Mouse (Mus musculus): ENCODE results near the gene Txndc2.
A peak's percentile ranks its signal among the peaks of the same experiment; 100 is the strongest.

Txndc2 gene

DNA sequence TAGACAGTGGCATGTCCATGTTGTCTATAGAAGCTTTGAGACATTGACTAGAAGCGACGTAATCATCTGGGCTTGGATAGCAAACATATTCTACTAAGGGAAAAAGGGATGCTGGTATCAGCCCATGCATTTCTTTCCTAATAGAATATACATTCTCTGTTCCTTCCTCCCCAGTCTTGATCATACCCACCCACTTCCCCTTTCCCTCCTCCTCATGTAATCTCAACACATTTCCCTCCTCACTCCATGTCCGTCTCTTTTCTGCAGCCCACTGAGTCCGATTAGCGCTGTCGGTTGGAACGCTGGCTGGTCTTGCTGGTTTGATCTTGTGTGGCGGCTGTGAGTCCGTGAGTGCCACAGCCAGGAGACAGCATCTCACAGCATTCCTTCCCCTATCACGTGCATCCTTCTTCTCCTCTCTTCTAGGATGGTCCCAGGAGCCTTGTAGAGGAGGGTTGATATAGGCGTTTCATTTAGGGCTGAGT is at the start of gene Txndc2:
Gene Txndc2, minus strand, starts transcription at position 435 of the 485 bp plus-strand sequence.
- no peak for DNase-seq

DNA sequence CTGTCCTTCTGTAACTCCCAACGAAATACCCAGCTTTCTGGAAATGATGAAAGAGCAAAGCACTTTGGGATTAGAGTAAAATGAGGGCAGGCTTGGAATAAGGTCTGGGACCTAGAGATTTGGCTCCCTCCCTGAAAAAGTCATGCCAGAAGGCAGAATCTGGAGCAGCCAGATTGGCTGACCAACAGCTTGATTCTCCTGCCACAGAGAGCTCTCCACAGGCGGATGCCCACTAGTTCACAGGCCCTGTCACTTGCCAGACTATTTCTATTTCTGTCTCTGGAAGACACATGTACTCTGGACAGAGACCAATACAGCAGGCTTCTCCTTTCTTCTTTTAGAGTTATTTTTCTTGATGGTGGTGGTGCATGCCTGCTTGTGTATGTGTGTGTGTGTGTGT is 41.8 kb upstream of the Txndc2 start:
- DNase-seq = peak; percentile 81 to 82

DNA sequence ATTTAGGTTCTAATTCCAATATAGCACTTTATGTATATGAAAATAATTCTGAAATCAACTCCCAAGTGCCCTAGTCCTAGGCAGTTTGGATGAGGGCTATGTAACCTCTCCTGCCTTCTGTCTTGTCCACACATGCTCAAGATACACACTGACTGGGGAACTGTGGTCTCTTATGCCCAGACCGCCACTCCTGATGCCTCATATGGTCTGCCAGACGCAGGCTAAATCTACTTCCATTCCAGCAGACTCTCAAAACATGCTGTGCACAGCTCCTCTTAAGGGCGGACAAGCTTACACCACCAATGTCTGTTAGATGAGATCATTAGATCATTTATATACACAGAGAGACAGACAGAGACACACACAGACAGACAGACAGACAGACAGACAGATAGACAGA is 41.3 kb upstream of the Txndc2 start:
- DNase-seq = no peak

DNA sequence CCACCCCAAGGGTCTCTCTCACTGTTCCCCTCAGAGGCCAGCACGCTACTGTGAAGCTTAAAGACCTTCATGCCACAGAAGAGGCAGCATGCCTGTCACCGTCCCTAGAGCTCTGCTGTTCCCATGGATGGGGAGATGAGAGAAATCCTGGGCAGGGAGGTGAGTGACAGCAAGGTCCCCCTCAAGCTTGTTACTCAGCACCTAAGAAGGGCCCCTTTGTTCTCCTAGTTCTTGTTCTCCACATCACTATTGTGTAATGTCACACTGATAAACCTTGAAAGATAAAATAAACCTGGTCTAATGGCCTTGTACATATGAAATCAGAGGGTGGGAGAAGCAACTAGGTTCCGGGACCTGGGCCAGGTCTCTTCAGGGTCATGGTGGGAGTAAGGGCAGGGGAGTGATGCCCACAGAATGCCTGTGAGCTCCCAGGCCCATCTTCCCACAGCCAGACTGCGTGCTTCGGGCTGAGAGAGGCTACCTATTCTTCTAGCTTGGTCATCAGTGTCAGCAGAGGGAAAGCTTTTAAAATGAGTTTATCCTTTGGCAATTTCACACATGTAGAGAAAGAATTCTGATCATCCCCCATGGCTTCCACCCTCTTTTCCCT is 40.2 kb upstream of the Txndc2 start:
- DNase-seq = no peak

DNA sequence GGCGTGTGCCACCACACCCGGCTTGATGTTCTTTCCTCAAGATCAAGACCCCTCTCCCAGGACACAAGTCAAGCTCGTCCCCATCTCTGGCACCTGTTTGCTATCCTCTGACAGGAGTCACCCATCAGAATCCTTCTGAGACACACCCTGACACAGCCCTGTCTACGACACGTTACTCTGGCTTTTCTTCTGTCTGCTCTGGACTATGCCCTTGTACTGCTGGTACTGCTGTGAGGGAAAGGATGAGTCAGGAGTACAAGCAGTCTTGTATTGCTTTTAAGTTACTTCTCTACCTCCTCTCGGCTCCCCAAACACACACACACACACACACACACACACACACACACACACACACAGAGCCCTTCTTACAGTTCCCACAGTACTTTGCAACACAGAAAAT is 39.5 kb upstream of the Txndc2 start:
- DNase-seq = no peak

DNA sequence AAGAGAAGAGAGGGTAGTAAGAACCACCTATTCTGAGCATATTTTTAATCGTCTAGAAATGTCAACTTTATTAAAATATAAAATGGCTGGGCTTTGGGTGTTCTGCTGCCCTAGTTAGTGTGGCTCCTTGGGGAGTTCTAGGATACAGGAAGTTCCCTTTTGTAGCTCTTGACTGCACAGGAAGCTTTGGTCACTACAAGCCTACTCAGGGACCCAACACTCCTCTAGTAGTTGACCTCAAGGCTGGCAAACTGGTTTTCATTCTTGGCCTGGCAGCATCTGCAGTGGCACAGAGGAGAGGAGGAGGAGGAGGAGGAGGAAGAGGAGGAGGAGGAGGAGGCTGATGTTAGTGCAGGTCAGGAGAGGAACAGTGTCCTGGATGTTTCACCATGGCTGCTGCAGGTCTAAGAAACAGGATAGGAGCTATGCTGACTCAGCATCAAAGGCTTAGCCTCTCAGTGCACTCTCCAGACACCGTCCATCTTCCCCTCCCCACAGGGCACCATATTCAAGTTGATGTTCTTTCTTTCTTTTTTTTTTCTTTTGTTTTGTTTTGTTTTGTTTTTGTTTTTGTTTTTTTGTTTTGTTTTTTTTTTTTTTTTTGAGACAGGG is 38.9 kb upstream of the Txndc2 start:
- no peak for DNase-seq

DNA sequence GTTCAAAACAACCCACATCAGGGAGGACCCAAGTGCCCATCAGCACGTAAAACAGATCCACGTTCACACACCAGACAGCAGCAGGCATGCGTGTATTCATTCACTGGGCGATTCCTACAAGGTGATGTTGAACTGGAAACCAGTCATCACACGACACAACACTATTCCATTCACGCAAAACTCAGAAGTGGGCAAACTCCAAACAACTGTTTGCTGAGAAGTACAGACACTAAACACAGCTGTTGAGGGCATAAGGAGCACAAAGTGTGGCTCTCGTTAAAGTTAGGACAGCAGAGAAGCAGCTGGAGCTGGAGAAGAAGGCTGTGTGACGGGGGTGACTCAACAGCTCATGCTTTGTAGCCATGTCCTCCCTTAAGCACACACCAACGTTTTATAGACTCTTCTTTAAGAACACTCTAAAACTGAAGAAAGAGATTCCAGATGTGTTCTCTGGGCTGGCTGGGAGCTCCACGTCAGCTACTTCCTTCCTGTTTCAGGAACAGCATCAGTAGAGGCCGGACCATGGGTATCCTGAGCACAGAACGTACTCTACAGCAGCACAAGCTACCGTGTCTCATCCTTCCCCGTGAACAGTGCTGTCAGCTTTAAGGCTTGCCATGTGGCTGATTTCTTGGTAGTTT is 38.0 kb upstream of the Txndc2 start:
- no peak for DNase-seq

DNA sequence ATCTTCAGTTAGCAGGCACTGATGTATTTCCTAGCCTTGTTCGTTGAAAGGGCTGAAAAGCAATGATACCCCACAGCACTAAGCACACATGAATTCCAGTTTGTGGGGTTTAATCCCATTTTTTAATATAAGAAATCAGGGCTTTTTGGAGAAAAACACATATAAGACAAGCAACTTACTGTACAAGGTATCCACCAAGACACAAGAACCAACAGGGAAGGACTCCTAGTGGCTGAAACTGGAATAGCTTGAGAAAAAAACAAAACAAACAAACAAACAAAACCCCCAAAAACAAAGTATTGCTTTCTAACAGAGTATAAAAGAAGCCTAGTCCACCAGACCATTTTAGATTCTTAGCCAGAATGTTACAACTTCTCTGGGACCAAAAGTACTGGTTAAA is 35.8 kb upstream of the Txndc2 start:
- no peak for DNase-seq

DNA sequence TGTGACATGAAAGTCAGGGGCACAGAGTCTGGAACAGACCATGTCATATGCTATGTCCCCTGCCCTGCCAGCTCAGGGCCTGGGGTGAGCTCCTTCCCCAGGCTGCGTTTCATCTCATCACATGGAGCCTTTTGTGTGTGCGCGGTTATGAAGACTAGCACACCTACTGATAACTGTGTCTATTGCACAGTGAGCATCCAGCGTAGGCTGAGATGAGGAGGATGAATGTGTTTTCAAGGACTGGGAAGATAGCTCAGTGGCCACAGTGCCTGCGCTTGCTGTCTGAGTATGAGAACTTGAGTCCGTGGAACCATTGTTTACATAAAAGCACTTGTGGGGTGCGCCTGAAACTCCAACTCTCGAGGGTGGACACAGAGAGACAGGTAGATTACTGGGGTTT is 34.6 kb upstream of the Txndc2 start:
- DNase-seq = no peak

DNA sequence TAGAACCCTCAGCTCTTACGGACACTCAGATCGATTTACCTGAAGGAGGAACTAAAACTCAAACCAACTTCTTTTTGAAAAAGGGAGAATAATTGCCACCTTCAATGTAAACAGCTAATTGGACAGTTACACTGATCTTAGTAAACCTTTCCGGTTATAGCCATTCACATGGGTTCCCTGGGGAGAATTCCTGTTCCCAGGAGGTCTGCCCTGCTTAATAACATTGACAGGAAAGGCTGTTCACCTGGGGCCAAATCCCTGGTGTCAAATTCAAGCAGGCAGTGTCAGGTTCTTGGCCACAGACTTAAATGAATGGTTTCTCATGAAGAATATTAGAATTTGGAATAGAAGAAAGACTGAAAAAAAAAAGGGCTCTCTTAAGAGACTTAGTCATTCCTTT is 34.0 kb upstream of the Txndc2 start:
- no peak for DNase-seq

DNA sequence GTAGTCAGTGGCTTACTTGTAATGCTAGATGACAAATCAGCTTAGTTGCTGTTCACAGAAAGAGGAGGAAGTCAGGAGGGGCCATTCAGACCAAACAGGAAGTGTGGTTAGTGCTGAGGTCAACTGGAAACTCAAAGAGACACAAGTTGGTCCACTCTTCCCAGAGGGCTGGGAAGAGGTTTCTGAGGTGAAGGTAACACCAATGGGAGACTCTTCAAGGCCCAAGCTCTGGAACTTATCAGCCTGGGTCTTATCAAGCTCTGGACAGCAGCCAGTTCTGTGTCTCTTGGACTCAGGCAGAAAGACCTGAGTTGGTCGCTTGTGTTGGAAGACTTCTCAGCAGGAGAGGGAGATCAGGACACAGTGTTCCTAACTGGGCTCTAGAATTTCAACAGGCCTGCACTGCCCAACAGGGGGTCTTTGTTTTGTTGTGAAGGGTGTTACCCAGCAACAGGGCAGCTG is 32.8 kb upstream of the Txndc2 start:
- DNase-seq = no peak

DNA sequence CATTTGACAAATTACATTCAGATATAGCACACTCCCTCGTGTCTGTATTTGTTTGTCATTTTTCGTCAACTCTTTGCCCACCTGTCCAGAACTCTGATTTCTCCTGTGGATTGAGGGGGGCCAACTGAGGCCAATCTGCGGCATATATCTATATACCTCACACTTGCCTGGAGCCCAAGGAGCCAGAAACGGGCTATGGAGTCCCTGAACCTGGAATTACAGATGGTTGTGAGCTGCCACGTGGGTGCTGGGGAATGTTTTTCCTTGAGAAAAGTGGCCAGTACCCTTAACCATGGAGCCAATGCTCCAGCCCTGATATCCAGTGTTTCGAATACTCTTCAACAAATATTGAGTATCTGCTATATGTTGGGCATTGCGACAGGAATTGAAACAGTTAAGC is 31.0 kb upstream of the Txndc2 start:
- DNase-seq = no peak

DNA sequence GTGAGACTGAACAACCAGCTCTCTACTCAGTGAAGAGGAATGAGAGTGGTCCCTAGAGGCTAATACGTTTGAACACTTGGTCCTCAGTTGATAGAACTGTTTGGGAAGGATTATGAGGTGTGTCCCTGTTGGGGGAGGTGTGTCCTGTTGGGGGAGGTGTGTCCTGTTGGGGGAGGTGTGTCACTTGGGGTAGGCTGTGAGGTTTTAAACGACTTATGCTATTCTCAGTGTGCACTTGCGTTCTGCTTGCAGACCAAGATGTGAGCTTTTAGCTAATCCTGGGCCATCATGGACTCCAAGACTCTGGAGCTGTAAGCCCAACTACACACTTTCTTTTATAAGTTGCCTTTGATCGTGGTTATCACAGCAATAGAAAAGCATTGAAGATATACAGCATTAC is 27.1 kb upstream of the Txndc2 start:
- no peak for DNase-seq

DNA sequence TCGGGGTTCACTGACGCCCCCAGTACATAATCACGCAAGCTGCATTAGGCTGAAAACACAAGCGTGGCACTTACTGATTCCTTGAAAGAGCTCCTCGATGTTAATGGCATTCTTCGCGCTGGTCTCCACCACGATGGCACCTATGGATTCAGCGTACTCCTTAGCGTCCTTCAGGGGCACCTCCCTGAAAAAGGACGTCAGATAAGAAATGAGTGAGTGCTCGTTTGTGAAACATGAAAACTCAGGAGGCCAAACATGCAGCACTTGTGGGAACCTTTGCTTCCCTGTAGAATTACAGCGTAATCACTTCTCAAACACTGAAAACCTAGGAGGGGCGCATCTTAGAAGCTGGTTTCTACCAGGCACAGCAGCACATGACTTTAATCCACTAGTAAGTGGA is 25.8 kb upstream of the Txndc2 start:
- no peak for DNase-seq

DNA sequence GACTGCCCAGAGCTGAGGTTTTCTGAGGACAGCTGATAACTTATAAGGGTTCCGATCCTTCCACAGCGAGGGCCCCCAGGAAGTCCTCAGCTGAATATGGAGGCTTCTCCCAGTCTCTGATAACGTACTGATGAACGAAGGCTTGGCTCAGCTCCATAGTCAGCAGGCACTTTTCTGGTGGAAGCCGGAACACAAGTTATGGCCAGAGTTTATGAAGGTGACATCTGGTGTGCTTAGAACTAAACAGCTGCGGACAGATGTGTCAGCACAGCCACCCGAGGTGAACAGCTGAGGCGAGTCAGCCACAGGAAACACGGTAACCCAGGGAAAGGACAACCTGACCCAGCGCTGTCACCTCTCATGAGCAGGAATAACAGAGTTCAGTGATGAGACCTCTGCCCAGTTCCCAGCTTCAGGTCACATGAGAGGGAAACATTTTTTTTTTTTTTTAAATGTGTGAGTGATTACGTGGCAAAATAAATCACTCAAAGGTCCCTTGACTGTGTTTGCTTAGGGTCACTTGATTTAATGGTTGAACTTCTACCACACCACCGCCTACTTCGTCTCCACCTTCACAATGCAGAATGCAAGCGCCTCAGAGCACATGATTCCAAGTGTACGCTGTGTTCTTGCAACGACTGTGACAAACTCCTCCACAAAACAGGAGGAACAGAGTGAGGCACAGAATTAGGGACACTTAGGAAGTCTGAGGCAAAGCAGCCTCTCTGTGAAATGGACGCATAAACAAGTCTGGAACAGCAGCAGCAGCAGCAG is 24.6 kb upstream of the Txndc2 start:
- DNase-seq = no peak

DNA sequence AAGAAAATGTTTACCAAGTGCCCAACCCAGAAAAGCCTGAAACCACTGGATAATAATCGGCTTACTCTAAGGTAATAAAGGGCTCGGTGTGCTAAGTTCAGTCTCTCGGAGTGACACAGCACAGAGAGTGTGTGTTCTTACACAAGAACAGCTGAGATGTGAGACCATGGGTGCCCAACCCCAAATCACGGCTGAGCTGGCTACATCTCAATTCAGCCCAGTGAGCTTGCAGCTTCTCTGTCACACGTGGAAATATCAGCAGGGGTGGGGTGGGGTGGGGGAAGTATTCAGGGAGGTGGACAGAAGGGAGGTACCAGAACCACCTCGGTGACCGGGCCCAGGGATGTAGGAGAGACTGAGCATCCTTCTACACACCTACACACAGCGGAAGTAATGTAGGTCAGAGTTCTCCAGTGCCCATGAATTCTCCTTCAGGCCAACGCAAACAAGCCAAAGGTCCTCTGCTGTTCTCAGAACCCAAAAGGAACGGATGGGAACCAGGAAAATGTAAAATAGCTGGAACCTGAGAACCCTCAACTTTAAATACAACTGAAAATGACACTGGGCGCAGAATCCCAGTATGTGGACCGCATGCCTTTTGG is 23.9 kb upstream of the Txndc2 start:
- no peak for DNase-seq

DNA sequence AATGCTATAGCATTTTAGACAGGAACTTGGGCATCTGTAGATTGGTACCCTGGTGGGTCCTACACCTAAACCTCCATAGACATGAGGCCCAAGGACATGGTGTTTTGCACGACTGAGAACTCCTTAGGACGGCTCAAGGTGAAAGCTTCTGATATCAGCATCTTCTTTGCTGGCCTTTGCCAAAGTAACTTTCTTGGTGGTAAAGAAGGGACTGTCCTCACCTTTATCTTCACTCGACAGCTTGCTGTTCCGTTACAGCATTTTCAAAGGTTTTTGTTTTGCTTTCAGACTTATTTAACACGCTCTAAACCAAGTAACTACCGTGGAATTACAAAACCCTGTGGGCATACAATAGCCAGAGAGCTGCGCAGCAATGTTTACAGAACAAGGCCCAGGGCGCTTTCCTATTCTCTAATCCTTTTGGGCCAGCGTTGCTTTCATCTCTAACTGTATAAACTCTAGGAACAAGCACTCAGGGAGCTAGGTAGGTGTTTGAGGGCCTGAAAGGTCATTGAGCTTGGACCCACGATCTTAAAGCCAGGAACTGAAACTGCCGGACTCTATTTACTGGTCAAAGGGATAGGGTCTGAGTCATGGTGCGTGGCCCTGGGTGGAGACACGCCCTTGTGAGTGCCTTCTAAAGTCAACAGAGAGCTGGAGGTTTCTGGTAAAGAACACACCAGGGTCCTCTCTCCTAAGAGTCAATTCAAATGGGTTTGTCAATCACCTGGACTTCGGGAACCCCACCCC is 21.5 kb upstream of the Txndc2 start:
- DNase-seq = no peak

DNA sequence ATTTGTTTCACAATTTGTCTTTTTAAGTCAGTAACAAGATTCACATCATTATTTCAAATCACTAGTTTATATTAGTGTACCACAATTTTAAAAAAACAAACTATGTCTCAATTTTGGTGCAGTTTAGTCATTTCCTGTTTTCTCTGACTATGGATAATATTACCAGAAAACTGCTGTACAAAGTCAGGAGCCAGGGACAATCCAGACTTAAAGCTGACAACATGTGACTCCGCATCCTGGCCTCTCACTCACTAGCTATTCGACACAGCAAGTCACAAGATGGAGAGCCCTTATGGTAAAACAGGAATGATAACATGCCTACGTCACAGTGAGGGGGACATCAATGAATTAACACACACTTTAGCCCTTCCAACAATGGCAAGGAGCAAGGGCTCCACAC is 20.7 kb upstream of the Txndc2 start:
- DNase-seq = no peak

DNA sequence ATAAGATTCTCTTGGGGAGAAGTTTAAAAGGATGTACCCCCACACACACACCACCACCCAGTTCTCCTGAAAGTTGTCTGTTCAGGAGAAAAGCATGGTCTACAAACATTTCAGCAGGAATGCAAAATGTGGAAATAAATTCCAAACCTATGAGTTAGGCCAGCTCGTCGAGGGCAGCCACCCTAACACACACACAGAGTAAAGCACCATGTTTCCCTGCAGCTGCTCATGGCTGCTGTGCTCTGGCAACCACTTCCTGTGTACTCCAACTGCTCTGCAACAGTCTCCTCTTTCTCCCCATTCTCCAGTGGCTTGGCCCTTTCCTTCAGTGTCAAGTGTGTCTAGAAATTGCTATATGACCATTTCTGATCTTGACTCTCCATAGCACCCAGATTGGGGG is 16.4 kb upstream of the Txndc2 start:
- no peak for DNase-seq

DNA sequence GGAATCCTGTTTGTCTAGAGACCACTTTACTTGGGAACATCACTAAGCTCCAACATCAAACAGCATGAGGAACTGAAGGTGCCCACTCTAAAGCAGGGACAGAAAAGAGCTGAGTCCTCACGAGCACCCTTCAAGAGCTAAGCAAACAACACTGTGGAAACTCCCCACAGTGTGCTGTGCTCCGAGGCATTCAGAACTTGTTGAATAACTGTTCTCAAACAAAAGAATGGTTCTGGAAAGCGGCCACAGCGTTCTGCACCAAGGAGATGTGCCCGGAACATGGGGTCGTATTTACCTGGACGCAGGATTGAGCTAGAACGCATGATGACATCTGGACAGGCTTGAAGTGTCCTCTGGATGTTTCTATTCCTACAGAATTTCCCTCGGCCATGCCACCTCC is 16.0 kb upstream of the Txndc2 start:
- DNase-seq = no peak

DNA sequence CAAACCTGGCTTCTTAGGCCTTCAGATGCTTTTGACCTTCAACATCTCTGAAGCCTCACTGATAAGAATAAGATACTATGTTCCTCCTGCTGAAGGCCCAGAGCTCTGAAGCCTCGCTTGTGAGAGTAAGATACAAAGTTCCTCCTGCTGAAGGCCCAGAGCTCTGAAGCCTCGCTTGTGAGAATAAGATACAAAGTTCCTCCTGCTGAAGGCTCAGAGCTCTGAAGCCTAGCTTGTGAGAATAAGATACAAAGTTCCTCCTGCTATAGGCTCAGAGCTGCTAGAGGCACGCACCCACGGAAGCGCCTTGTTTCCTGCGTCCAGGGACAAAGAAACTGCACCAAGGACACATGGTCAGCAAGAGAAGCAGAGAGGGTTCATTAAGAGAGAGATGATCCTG is 14.8 kb upstream of the Txndc2 start:
- DNase-seq = no peak

DNA sequence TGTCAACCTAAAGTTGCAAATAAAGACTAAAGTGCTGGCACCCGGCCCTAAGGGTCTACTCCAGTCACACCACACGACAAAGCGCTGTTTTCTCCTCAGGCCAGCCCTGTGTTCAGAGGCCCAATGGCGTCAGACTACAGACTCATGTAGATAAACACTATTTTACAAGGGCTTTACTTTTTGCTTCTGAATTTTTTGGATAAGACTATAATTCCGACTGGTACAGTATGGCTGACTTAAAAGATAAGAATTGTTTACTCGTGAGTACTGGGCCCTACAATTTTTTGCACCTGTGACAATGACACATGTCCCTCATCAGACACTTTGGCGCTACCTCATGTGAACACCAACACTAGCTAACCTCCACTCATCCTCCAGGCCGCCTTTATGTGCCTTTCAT is 14.1 kb upstream of the Txndc2 start:
- DNase-seq = no peak

DNA sequence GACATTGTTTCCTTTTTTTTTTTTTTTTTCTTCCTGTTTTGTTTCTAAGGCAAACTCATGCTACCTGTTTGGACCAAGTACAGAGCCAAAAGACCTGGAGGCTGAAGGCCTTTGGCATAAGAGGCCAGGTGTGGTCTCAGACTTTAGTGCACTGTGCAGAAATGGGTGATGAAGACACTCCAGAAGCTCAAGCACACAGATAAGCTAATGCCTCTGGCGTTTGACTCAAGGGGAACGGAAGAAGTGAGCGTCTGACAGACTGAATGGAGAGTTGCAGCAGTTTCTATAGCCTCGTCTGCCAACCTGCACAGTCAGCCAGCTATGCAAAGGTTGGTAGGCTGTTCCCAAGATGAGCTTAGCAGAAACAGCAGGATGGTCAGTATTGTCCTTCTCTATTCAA is 13.6 kb upstream of the Txndc2 start:
- DNase-seq = no peak
